Mouse (Mus musculus) left cerebral cortex, adult 6 months (tissue): ENCODE results near the gene Tagln3. TPM values are rescaled to one million over a fixed set of nuclear protein-coding genes. Genes with fewer than 3 reads are reported as not detected.

ENCODE experiments used
- long read RNA-seq, 2 experiments: library from polyadenylated mRNA; unstranded; transcript quantifications; one replicate each; pipeline ENCODE4 v2.0.0; 2019 to 2020
- polyA plus RNA-seq: library from polyadenylated mRNA; unstranded; fragments of <200 nt; fragmentation: Nextera tagmentation; gene quantifications from 2 replicates; pipeline ENCODE4 v1.2.3, GENCODE M21; 2021

Gene Tagln3
- 731 and 780 TPM in 2 replicates for polyA plus RNA-seq
- long read RNA-seq, experiment 1, transcript Tagln3-201 (4 exons, 1,240 nt): major isoform, 610 of 632 reads
- long read RNA-seq, experiment 1, partial matches to known transcripts: 9 of 632 reads
- long read RNA-seq, experiment 1, other reads (novel, unspliced or antisense): 13 of 632 reads
- long read RNA-seq, experiment 2, transcript Tagln3-201 (4 exons, 1,240 nt): major isoform, 794 of 844 reads
- long read RNA-seq, experiment 2, partial matches to known transcripts: 43 of 844 reads
- long read RNA-seq, experiment 2, other reads (novel, unspliced or antisense): 7 of 844 reads

DNA sequence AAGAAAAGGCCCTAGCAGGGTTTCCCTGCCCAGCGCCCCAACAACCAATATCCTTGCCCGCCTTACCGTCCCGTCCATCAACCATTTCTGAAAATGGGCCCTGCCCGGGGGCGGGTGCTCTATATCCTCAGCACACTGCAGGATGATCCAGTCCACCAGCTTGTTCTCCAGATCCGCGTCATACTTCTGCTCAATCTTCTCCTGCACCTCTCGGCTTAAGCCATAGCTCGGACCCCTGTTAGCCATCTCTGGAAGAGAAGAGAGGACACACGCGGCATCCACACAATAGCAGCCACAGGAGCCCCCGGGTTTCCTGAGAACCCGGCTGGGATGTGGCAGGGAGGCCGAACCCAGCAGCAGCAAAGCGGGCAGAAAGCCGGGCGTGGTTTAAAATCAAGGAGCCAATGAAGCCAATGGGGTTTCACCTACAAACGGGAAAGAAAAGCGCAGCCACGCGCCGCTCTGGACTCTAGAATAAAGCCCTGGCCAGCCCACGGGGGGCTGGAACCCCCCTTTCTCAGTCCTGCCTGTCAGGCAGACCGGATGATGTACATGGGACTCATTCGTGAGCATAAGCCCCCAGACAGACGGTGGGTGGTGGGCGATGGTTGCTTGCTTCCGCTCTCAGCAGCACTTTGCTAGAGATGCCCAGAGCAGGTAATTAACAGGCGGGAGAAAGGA lies at the start of gene Tagln3:
Tagln3 (minus strand) TSS at position 548 of the 681 bp plus-strand sequence.

DNA sequence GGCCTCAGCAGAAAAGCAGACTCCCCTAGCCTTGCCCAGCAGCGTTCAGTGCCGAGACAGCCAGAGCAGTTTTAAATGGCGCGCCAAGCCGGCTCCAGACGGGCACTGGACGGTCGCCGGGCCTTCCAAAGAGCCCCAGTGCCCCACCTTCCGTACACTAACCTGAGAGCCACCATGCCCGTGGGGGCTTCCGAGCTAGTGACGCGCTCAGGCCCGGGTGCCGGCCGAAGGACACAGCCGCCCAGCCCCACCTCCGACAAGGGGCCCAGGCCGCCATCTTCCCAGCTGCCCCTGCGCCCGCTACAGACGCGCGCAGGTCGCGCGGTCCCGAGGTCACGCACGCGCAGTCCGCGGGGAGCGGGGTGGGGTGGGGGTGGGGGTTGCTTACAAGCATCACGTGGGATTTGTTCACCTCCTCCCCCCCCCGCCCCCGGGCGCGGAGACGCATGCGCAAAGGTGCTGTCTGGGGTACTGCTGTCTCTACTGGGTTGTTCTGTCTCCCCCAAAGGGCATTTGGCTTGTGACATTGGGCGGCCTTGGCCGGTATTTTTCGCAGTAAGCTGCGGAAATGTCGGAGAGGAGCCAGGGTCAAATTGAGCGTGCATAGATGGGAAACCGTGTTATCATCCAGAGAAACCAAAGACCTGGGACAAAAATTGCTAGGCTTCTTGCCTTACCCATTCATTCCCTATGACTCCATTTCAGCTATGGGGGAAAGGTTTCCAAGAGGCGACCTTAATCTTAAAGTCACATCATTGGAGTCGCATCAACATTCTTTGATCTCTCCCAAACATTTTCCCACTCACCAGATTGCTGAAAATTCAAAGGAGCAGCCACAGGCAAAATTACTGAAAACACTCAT lies 18.4 kb upstream of the Tagln3 start, which contains the start of gene Abhd10:
Abhd10 (minus strand) TSS at position 341 of the 862 bp plus-strand sequence.

DNA sequence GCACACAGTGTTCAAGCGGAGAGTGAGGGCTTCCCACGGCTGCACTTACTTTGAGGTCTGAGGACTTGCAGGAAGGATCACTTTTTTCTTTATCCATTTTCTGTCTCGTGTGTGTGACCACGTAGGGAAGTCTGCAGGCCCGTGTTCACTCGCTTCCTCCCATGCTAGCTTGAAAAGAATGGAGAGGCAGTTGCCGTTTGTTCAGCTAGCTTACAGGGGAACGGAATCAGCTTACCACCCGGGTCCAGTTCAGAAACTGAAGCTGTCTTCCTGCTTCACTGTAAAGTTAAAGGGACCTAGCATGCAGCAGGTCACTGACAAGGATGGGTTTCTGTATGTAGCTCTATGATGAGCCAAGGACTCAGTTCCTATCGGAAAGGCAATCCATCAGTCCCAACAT lies 30.9 kb downstream of the Tagln3 start, which contains the start of gene Tmprss7:
Tmprss7 (minus strand) TSS at position 101 of the 400 bp plus-strand sequence.

Other genes with a start within 250 kb of the Tagln3 start
- 0.10 and 0.13 TPM in 2 replicates for gene Gm609, start 231.6 kb downstream of the Tagln3 start, polyA plus RNA-seq
- gene Gm17783, start 192.6 kb downstream of the Tagln3 start, polyA plus RNA-seq: not detected in 2 replicates
- not detected in 2 replicates for gene Slc9c1, start 189.3 kb downstream of the Tagln3 start, polyA plus RNA-seq
- gene Gcsam, start 114.2 kb downstream of the Tagln3 start, polyA plus RNA-seq: not detected in 2 replicates
- gene BC016579, start 70.5 kb downstream of the Tagln3 start, polyA plus RNA-seq: 0.11 and 0.12 TPM in 2 replicates
- gene Tmprss7, start 30.9 kb downstream of the Tagln3 start, polyA plus RNA-seq: 2.9 and 3.8 TPM in 2 replicates
- 21.7 and 33.0 TPM in 2 replicates for gene Abhd10, start 18.3 kb upstream of the Tagln3 start, polyA plus RNA-seq
- 1.1 TPM in 2 replicates for gene Phldb2, start 229.0 kb upstream of the Tagln3 start, polyA plus RNA-seq